Mouse (Mus musculus) MEL (cell line): ENCODE measurements at regions not wholly inside any gene's neighbourhood (a gene's known extent, or its start where the extent isn't known, plus 50 kb on each side); places are given as distances from the start of the nearest gene placed in this dataset.

Experiments used
- DNase-seq: peaks from one replicate; pipeline ENCODE4 v3.0.0; 2011; ENCODE audit warnings: low read depth, low spot score
- H3K27ac ChIP-seq: 2 replicates; pipeline ENCODE4 v1.5.1; 2012; ENCODE audit warnings: low read depth, mild to moderate bottlenecking, control low read depth, low read length, moderate library complexity; ENCODE audit not compliant: control insufficient read depth
- H3K27me3 ChIP-seq, 2 experiments: fragments of 150-350 bp in 1 of 2; sonication (generic) in 1 of 2; 2 replicates each; pipeline ENCODE4 v1.6.1; 2012; ENCODE audit warnings: low read length in 2 of 2, mild to moderate bottlenecking in 2 of 2, improper control_type of control experiment in 1 of 2, moderate library complexity in 1 of 2; ENCODE audit not compliant: insufficient read depth in 2 of 2, control insufficient read depth in 1 of 2
- H3K36me3 ChIP-seq, 2 experiments: 2 replicates each; pipeline ENCODE4 v1.6.1; 2012 to 2014; ENCODE audit warnings: low read length in 2 of 2, improper control_type of control experiment in 1 of 2, inconsistent platforms in 1 of 2, mild to moderate bottlenecking in 1 of 2; ENCODE audit not compliant: insufficient read depth in 2 of 2, control insufficient read depth in 1 of 2
- H3K4me1 ChIP-seq, 2 experiments: fragments of 150-350 bp in 1 of 2; sonication (generic) in 1 of 2; 2 replicates each; pipeline ENCODE4 v1.6.1; 2012; ENCODE audit warnings: low read length in 2 of 2, improper control_type of control experiment in 1 of 2, mild to moderate bottlenecking in 1 of 2; ENCODE audit not compliant: insufficient read depth in 2 of 2, control insufficient read depth in 1 of 2
- H3K4me3 ChIP-seq, 2 experiments: fragments of 150-350 bp in 1 of 2; sonication (generic) in 1 of 2; 2 replicates each; pipeline ENCODE4 v1.5.1; 2012; ENCODE audit warnings: low read depth in 2 of 2, low read length in 2 of 2, mild to moderate bottlenecking in 2 of 2, moderate library complexity in 2 of 2, control low read depth in 1 of 2, improper control_type of control experiment in 1 of 2; ENCODE audit not compliant: control insufficient read depth in 1 of 2, insufficient read depth in 1 of 2
- H3K79me2 ChIP-seq: 2 replicates; pipeline ENCODE4 v1.6.1; 2012; ENCODE audit warnings: mild to moderate bottlenecking, low read length, moderate library complexity; ENCODE audit not compliant: control insufficient read depth, poor library complexity, insufficient read depth
- H3K9ac ChIP-seq: 2 replicates; pipeline ENCODE4 v1.6.1; 2012; ENCODE audit warnings: low read depth, mild to moderate bottlenecking, control low read depth, low read length, moderate library complexity; ENCODE audit not compliant: control insufficient read depth, poor library complexity, severe bottlenecking
- H3K9me3 ChIP-seq: fragments of 150-350 bp; sonication (generic); replicated peaks from 2 replicates; pipeline ENCODE4 v1.6.1; 2012; ENCODE audit warnings: mild to moderate bottlenecking, low read length, improper control_type of control experiment, moderate library complexity; ENCODE audit not compliant: insufficient read depth
- CTCF ChIP-seq, 3 experiments: IDR thresholded peaks in 2 of 3; conservative IDR thresholded peaks in 1 of 3; 2 replicates each; pipeline ENCODE4 v1.5.1; 2011 to 2012; ENCODE audit warnings: low read length in 3 of 3, low read depth in 2 of 3, mild to moderate bottlenecking in 2 of 3, improper control_type of control experiment in 1 of 3, inconsistent platforms in 1 of 3, mixed read lengths in 1 of 3, moderate library complexity in 1 of 3; ENCODE audit not compliant: control insufficient read depth in 1 of 3, insufficient read depth in 1 of 3, poor library complexity in 1 of 3, severe bottlenecking in 1 of 3
- E2F4 ChIP-seq: IDR thresholded peaks from 2 replicates; pipeline ENCODE4 v1.6.1; 2011; ENCODE audit warnings: low read depth, low read length, improper control_type of control experiment, borderline replicate concordance
- ELF1 ChIP-seq: IDR thresholded peaks from 2 replicates; pipeline ENCODE4 v1.6.1; 2014; ENCODE audit warnings: low read depth, mild to moderate bottlenecking, inconsistent platforms, low read length, improper control_type of control experiment, moderate library complexity
- JUND ChIP-seq: IDR thresholded peaks from 2 replicates; pipeline ENCODE4 v1.6.1; 2011; ENCODE audit warnings: low read depth, mild to moderate bottlenecking, improper control_type of control experiment, low read length
- KAT2A ChIP-seq: conservative IDR thresholded peaks from 2 replicates; pipeline ENCODE4 v1.6.1; 2012; ENCODE audit warnings: low read depth, low read length, improper control_type of control experiment, inconsistent platforms
- MAX ChIP-seq: IDR thresholded peaks from 2 replicates; pipeline ENCODE4 v1.6.1; 2011; ENCODE audit warnings: low read length, improper control_type of control experiment
- MAZ ChIP-seq: IDR thresholded peaks from 2 replicates; pipeline ENCODE4 v1.6.1; 2012; ENCODE audit warnings: low read depth, mild to moderate bottlenecking, inconsistent platforms, low read length, improper control_type of control experiment
- MXI1 ChIP-seq: IDR thresholded peaks from 2 replicates; pipeline ENCODE4 v1.6.1; 2011; ENCODE audit warnings: mild to moderate bottlenecking, low read depth, low read length, improper control_type of control experiment
- MYB ChIP-seq: IDR thresholded peaks from 2 replicates; pipeline ENCODE4 v1.6.1; 2011; ENCODE audit warnings: mild to moderate bottlenecking, low read depth, low read length, improper control_type of control experiment
- MYC ChIP-seq: IDR thresholded peaks from 2 replicates; pipeline ENCODE4 v1.6.1; 2011; ENCODE audit warnings: low read depth, mild to moderate bottlenecking, low read length, improper control_type of control experiment, moderate library complexity
- RAD21 ChIP-seq: IDR thresholded peaks from 2 replicates; pipeline ENCODE4 v1.6.1; 2011; ENCODE audit warnings: mild to moderate bottlenecking, low read depth, low read length, improper control_type of control experiment
- SMC3 ChIP-seq: IDR thresholded peaks from 2 replicates; pipeline ENCODE4 v1.6.1; 2011; ENCODE audit warnings: low read depth, low read length, improper control_type of control experiment
- TAL1 ChIP-seq: IDR thresholded peaks from 2 replicates; pipeline ENCODE4 v1.6.1; 2012; ENCODE audit warnings: mild to moderate bottlenecking, inconsistent platforms, low read length, moderate library complexity, mixed read lengths
- TBP ChIP-seq: IDR thresholded peaks from 2 replicates; pipeline ENCODE4 v1.8.0; 2011; ENCODE audit warnings: low read depth, low read length, improper control_type of control experiment
- TCF12 ChIP-seq: IDR thresholded peaks from 2 replicates; pipeline ENCODE4 v1.6.1; 2014; ENCODE audit warnings: low read depth, mild to moderate bottlenecking, inconsistent platforms, low read length, improper control_type of control experiment, moderate library complexity
- ZMIZ1 ChIP-seq: IDR thresholded peaks from 2 replicates; pipeline ENCODE4 v1.6.1; 2012; ENCODE audit warnings: low read depth, mild to moderate bottlenecking, inconsistent platforms, low read length, improper control_type of control experiment, moderate library complexity

DNA sequence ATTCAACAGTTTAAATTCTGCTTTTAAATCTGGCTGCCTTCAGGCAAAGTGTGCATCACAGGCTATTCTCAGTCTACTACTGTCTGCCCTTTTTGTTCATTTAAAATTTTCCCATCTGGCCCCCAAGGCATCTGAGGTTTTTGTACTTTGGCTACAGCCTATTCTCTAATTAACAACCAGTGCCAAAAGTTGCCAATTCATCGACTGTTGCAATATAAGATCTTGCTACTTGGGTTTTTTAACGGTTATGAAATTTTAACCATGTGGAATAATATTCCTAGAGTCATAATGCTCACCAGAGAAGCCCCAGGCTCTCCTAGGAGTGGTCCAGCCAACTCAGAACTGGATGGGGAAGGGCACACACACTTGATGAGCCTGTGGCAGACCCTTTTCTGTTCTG is 508.4 kb upstream of the Gm765 start:
- no peaks in the 10 kb centered on the region for H3K4me1 ChIP-seq
- H3K27ac ChIP-seq: no peak overlapping the region
- H3K9ac ChIP-seq: no peak overlapping the region
- DNase-seq: no peak
- no peaks in the 10 kb centered on the region; a peak in 2 of 4 replicates for H3K27me3 ChIP-seq
- H3K36me3 ChIP-seq: no peaks in the 10 kb centered on the region
- H3K4me3 ChIP-seq: no peak overlapping the region
- no peaks in the 10 kb centered on the region for H3K9me3 ChIP-seq
- H3K79me2 ChIP-seq: no peaks in the 10 kb centered on the region
- TF ChIP-seq MXI1 (no peak), CTCF (IDR thresholded peaks at IDR 0.05 in 2 of 3, conservative IDR thresholded peaks at IDR 0.05 in 1 of 3; ENCODE audit: control insufficient read depth in 1 of 3, insufficient read depth in 1 of 3, low read depth in 2 of 3, low read length in 3 of 3, poor library complexity in 1 of 3, severe bottlenecking in 1 of 3) (no peak), RAD21 (no peak), JUND (no peak), SMC3 (no peak), ZMIZ1 (no peak), MYC (no peak), E2F4 (no peak), MYB (no peak), KAT2A (no peak), TCF12 (no peak), TBP (no peak), TAL1 (no peak), MAZ (no peak), MAX (no peak)

DNA sequence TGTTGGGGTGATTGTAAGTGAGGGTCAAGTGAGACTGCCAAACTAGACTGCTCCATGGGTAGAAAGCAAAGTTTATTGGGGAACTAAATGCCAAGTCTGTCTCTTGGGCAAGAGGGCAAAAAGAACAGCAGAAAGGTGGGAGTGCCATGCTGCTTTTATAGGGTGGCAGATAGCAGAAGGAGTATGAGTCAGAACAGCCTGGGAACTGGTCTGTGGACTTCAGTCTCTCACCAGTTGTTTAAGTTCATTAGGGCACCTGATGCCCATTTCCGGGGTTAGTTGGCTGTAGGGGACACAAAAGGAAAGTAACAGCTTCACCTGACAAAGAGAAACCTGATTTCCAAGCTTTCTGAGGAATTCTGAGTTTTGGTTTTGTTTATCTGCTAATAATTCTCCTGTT is 506.3 kb upstream of the Gm765 start:
- Histone ChIP-seq H3K27ac (no peak overlapping the region), H3K79me2 (no peaks in the 10 kb centered on the region), H3K9ac (no peak overlapping the region), H3K4me3 (no peak overlapping the region), H3K4me1 (0 out of 4 replicates have a peak, but pooled peaks cover 0 to under 1% of the 10 kb centered on the region in 2 experiments), H3K27me3 (no peaks in the 10 kb centered on the region; a peak in 2 of 4 replicates), H3K9me3 (no peaks in the 10 kb centered on the region), H3K36me3 (no peaks in the 10 kb centered on the region)
- TF ChIP-seq MXI1 (no peak), ELF1 (no peak), CTCF (IDR thresholded peaks at IDR 0.05 in 2 of 3, conservative IDR thresholded peaks at IDR 0.05 in 1 of 3; ENCODE audit: control insufficient read depth in 1 of 3, insufficient read depth in 1 of 3, low read depth in 2 of 3, low read length in 3 of 3, poor library complexity in 1 of 3, severe bottlenecking in 1 of 3) (no peak)
- no peak for DNase-seq
